Mouse (Mus musculus) liver, postnatal 0 days (tissue): Measurements from ENCODE around the gene St6galnac6. TPM values are rescaled to one million over a fixed set of nuclear protein-coding genes. Genes with fewer than 3 reads are reported as not detected.

Experiments used
- ATAC-seq: fragments of 200-750 bp; cut with Nextera tagmentation; 2 replicates; pipeline ENCODE4 v1.8.0; 2017; ENCODE audit warnings: mild to moderate bottlenecking, moderate library complexity
- DNase-seq: peaks from one replicate; pipeline ENCODE4 v3.0.0-alpha.2; 2016
- H3K27ac ChIP-seq: fragments of 300-500 bp; sonication (generic); 2 replicates; pipeline ENCODE4 v1.5.1; 2014; ENCODE audit warnings: antibody characterized with exemption, moderate library complexity, mild to moderate bottlenecking, low read depth
- H3K27me3 ChIP-seq: fragments of 300-500 bp; sonication (generic); 2 replicates; pipeline ENCODE4 v1.6.1; 2014; ENCODE audit warnings: low read length, control low read depth, mixed read lengths; ENCODE audit not compliant: insufficient read depth
- H3K36me3 ChIP-seq: fragments of 300-500 bp; sonication (generic); replicated peaks from 2 replicates; pipeline ENCODE4 v1.6.1; 2014; ENCODE audit warnings: mild to moderate bottlenecking, control low read depth, low read length, moderate library complexity, mixed read lengths; ENCODE audit not compliant: insufficient read depth
- H3K4me1 ChIP-seq: fragments of 300-500 bp; sonication (generic); 2 replicates; pipeline ENCODE4 v1.6.1; 2014; ENCODE audit warnings: antibody characterized with exemption, mild to moderate bottlenecking, control low read depth; ENCODE audit not compliant: insufficient read depth
- H3K4me2 ChIP-seq: fragments of 300-500 bp; sonication (generic); 2 replicates; pipeline ENCODE4 v1.6.1; 2014; ENCODE audit warnings: low read depth, mild to moderate bottlenecking, low read length, moderate library complexity, mixed read lengths
- H3K4me3 ChIP-seq: fragments of 300-500 bp; sonication (generic); 2 replicates; pipeline ENCODE4 v1.5.1; 2014; ENCODE audit warnings: low read depth, low read length
- H3K9ac ChIP-seq: fragments of 300-500 bp; sonication (generic); replicated peaks from 2 replicates; pipeline ENCODE4 v1.6.1; 2014; ENCODE audit warnings: mild to moderate bottlenecking, moderate library complexity
- H3K9me3 ChIP-seq: fragments of 300-500 bp; sonication (generic); 2 replicates; pipeline ENCODE4 v1.6.1; 2016; ENCODE audit warnings: mild to moderate bottlenecking, control low read depth, low read length, mixed read lengths
- CTCF ChIP-seq: sonication (generic); IDR thresholded peaks from 2 replicates; pipeline ENCODE4 v1.5.1; 2016; ENCODE audit warnings: antibody characterized with exemption, low read depth
- EP300 ChIP-seq: IDR thresholded peaks from 2 replicates; pipeline ENCODE4 v1.6.1; 2016; ENCODE audit warnings: antibody characterized with exemption, low read depth, mild to moderate bottlenecking
- WGBS: fragments of 180-500 bp; shearing (Covaris S2); extraction: QIAGEN DNeasy Blood & Tissue Kit; methylation state at CpG from one replicate; pipeline ENCODE4 v1.1.7; 2014; ENCODE audit not compliant: insufficient replicate concordance; 5-methylcytosine and 5-hydroxymethylcytosine counted together
- polyA plus RNA-seq: library from polyadenylated mRNA; unstranded; fragments of >200 nt; fragmentation: Nextera tagmentation; extraction: Ambion mirVana; gene quantifications from 2 replicates; pipeline ENCODE4 v1.2.1, GENCODE M21; 2015

Gene St6galnac6
- polyA plus RNA-seq, 1 experiment from 2014 or later: 14.0 TPM

DNA sequence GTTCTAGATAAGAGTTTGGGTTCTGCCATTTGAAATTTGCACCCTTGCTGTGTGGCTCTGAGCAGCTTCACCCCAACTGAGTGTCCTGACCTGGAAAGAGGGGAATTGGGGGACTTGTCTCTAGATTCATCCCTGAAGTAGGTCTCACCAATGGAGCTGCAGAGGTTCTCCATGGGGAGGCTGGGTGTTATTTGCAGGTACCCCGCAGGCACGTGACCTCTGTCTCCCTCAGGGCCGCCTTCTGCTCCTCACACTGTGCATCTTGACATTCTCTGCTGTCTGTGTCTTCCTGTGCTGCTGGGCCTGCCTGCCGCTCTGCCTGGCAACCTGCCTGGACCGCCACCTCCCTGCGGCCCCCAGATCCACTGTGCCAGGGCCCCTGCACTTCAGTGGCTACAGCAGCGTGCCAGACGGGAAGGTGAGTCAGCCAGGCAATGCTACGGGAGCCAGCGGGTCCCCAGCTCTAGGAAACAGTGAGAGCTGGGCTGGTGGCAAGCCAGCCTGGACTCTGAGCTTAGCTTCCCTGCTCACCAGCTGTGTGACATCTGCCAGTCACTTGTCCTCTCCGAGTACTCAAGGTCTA is 10.2 kb upstream of the St6galnac6 start:
- no peaks in the 10 kb centered on the region for H3K9me3 ChIP-seq
- peaks cover 17% of the 10 kb centered on the region for H3K4me1 ChIP-seq
- DNase-seq (no peak), ATAC-seq (no peak)
- no peaks in the 10 kb centered on the region for H3K27me3 ChIP-seq
- no peak for TF ChIP-seq CTCF
- no peak for TF ChIP-seq EP300
- 74% methylated on average over 11 of the region's 11 CpGs for WGBS
- no peak overlapping the region for H3K4me3 ChIP-seq
- H3K4me2 ChIP-seq: no peak overlapping the region
- no peak overlapping the region for H3K9ac ChIP-seq
- H3K27ac ChIP-seq: no peak overlapping the region
- no peaks in the 10 kb centered on the region for H3K36me3 ChIP-seq

GRCm38 (mm10) chr2:32590224-32590623 is 9.3 kb upstream of the St6galnac6 start:
- no peak overlapping the region for H3K27ac ChIP-seq
- ATAC-seq (no peak), DNase-seq (no peak)
- H3K4me3 ChIP-seq: no peak overlapping the region
- no peaks in the 10 kb centered on the region for H3K9me3 ChIP-seq
- H3K4me2 ChIP-seq: no peak overlapping the region
- no peak overlapping the region for H3K9ac ChIP-seq
- H3K36me3 ChIP-seq: no peaks in the 10 kb centered on the region
- 79% methylated on average over 10 of the region's 10 CpGs for WGBS
- no peaks in the 10 kb centered on the region for H3K27me3 ChIP-seq
- peaks cover 17% of the 10 kb centered on the region for H3K4me1 ChIP-seq
- TF ChIP-seq EP300: no peak
- TF ChIP-seq CTCF: no peak

- Histone ChIP-seq H3K9me3 (no peaks in the 10 kb centered on the region), H3K4me2 (no peak overlapping the region), H3K9ac (no peak overlapping the region), H3K4me1 (peaks cover 17% of the 10 kb centered on the region), H3K27ac (no peak overlapping the region), H3K4me3 (no peak overlapping the region), H3K36me3 (no peaks in the 10 kb centered on the region), H3K27me3 (no peaks in the 10 kb centered on the region)
- ATAC-seq (no peak), DNase-seq (no peak)
- TF ChIP-seq CTCF (no peak), EP300 (no peak)
- WGBS: 70% methylated on average over 6 of the region's 6 CpGs
Measured at GRCm38 (mm10) chr2:32591249-32591648, 8.3 kb upstream of the St6galnac6 start.

- TF ChIP-seq CTCF: no peak
- no peak for TF ChIP-seq EP300
- no peaks in the 10 kb centered on the region for H3K27me3 ChIP-seq
- no peak overlapping the region for H3K27ac ChIP-seq
- H3K9me3 ChIP-seq: no peaks in the 10 kb centered on the region
- no peak overlapping the region for H3K4me3 ChIP-seq
- H3K4me2 ChIP-seq: no peak overlapping the region
- ATAC-seq (no peak), DNase-seq (no peak)
- 86% methylated on average over 13 of the region's 13 CpGs for whole genome bisulfite sequencing
- H3K9ac ChIP-seq: no peak overlapping the region
- 0 out of 2 replicates have a peak, but pooled peaks cover 2% of the 10 kb centered on the region for H3K4me1 ChIP-seq
- 0 out of 2 replicates have a peak, but pooled peaks cover 3% of the 10 kb centered on the region for H3K36me3 ChIP-seq
Measured at GRCm38 (mm10) chr2:32596725-32597124, 2.8 kb upstream of the St6galnac6 start.

GRCm38 (mm10) chr2:32597248-32597647 is 2.3 kb upstream of the St6galnac6 start:
- TF ChIP-seq CTCF: no peak
- no peak for TF ChIP-seq EP300
- H3K9ac ChIP-seq: no peak overlapping the region

DNA sequence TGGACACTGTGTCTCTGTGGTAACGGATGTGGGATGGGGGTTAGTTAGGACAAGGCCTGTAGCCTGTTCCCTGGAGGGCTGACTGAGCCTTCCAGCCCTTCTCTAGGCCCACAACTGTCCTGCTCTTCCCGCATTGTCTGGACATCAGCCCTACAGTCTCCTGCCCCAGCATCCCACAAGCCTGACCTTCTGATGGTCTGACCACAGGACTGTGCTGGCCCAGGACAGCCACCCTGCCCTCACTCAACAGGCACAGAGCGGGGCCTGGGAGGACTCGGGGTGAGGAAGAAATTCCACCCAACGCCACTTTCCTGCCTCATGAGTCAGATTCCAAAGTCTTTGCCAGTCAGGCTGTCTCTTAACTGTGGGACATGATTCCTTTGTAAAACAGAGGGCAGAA is 1.8 kb upstream of the St6galnac6 start:
- ATAC-seq (no peak), DNase-seq (no peak)
- WGBS: 88% methylated on average over 5 of the region's 5 CpGs
- Histone ChIP-seq H3K9me3 (no peaks in the 10 kb centered on the region), H3K9ac (no peak overlapping the region), H3K4me1 (peaks cover 10% of the 10 kb centered on the region), H3K27ac (no peak overlapping the region), H3K4me3 (no peak overlapping the region), H3K36me3 (0 out of 2 replicates have a peak, but pooled peaks cover 3% of the 10 kb centered on the region), H3K27me3 (no peaks in the 10 kb centered on the region), H3K4me2 (no peak overlapping the region)
- TF ChIP-seq CTCF (no peak), EP300 (no peak)

More at GRCm38 (mm10) chr2:32597248-32597647, 2.3 kb upstream of the St6galnac6 start:
- 80% methylated on average over 5 of the region's 5 CpGs for WGBS
- Histone ChIP-seq H3K27me3 (no peaks in the 10 kb centered on the region), H3K4me3 (no peak overlapping the region), H3K9me3 (no peaks in the 10 kb centered on the region), H3K27ac (no peak overlapping the region), H3K36me3 (0 out of 2 replicates have a peak, but pooled peaks cover 3% of the 10 kb centered on the region), H3K4me1 (peaks cover 6% of the 10 kb centered on the region; the same call in 1 of the 2 replicates), H3K4me2 (no peak overlapping the region)
- DNase-seq (no peak), ATAC-seq (no peak)
